Mouse (Mus musculus) forebrain, embryonic 10.5 days (tissue): ENCODE data around the gene Gabrr2. TPM values are rescaled to one million over a fixed set of nuclear protein-coding genes. Genes with fewer than 3 reads are reported as not detected.

Source experiments
- DNase-seq: peaks from one replicate; pipeline ENCODE4 v3.0.0-alpha.2; 2017; ENCODE audit warnings: low spot score; ENCODE audit errors: extremely low spot score
- H3K27ac ChIP-seq: fragments of 300-500 bp; sonication (generic); 2 replicates; pipeline ENCODE4 v1.5.1; 2016; ENCODE audit warnings: mild to moderate bottlenecking
- H3K27me3 ChIP-seq: fragments of 300-500 bp; sonication (generic); 2 replicates; pipeline ENCODE4 v1.6.1; 2016; ENCODE audit warnings: mild to moderate bottlenecking; ENCODE audit not compliant: poor library complexity, severe bottlenecking
- H3K36me3 ChIP-seq: fragments of 300-500 bp; sonication (generic); replicated peaks from 2 replicates; pipeline ENCODE4 v1.6.1; 2016; ENCODE audit warnings: mild to moderate bottlenecking, moderate library complexity
- H3K4me1 ChIP-seq: fragments of 300-500 bp; sonication (generic); 2 replicates; pipeline ENCODE4 v1.6.1; 2016
- H3K4me3 ChIP-seq: fragments of 300-500 bp; sonication (generic); 2 replicates; pipeline ENCODE4 v1.5.1; 2016; ENCODE audit warnings: mild to moderate bottlenecking, moderate library complexity
- H3K9me3 ChIP-seq: fragments of 300-500 bp; sonication (generic); 2 replicates; pipeline ENCODE4 v1.6.1; 2016; ENCODE audit warnings: mild to moderate bottlenecking, moderate library complexity
- WGBS: fragments of 180-500 bp; shearing (Covaris S2); methylation state at CpG from one replicate; pipeline ENCODE4 v1.1.7; 2016; 5-methylcytosine and 5-hydroxymethylcytosine counted together
- polyA plus RNA-seq: library from polyadenylated mRNA; unstranded; fragments of >200 nt; fragmentation: Nextera tagmentation; extraction: Ambion mirVana; gene quantifications from 2 replicates; pipeline ENCODE4 v1.2.1, GENCODE M21; 2016

The Gabrr2 gene
- polyA plus RNA-seq, result 0.16 and 0.61 TPM in 2 replicates

- H3K36me3 ChIP-seq, result no peaks in the 10 kb centered on the region
- no peaks in the 10 kb centered on the region for H3K9me3 ChIP-seq
- no peak for DNase-seq
- H3K27ac ChIP-seq, result no peak within 1 kb of the TSS
- peaks cover 12% of the 10 kb centered on the region; the same call in 1 of the 2 replicates for H3K4me1 ChIP-seq
- H3K4me3 ChIP-seq, result no peak within 1 kb of the TSS
- no peaks in the 10 kb centered on the region for H3K27me3 ChIP-seq
- 83% methylated on average over 4 of the region's 4 CpGs for WGBS
These were observed at the start of gene Gabrr2 for GRCm38 (mm10) chr4:33062981-33063380. Gabrr2 (plus strand) TSS chr4:33062999.

- 62% methylated on average over 9 of the region's 9 CpGs for WGBS
- H3K9me3 ChIP-seq, result peaks cover 9% of the 10 kb centered on the region; the same call in 1 of the 2 replicates
These were observed 44.3 kb upstream of the Gabrr2 start for GRCm38 (mm10) chr4:33018361-33018999.

GRCm38 (mm10) chr4:33024420-33024819, 38.4 kb upstream of the Gabrr2 start:
- H3K36me3 ChIP-seq, result peaks cover 32% of the 10 kb centered on the region
- DNase-seq, result no peak
- no peaks in the 10 kb centered on the region for H3K4me1 ChIP-seq
- no peak overlapping the region for H3K27ac ChIP-seq
- H3K9me3 ChIP-seq, result no peaks in the 10 kb centered on the region
- H3K4me3 ChIP-seq, result no peak overlapping the region
- no peaks in the 10 kb centered on the region for H3K27me3 ChIP-seq
- 83% methylated on average over 8 of the region's 8 CpGs for WGBS

More at GRCm38 (mm10) chr4:33018361-33018999, 44.3 kb upstream of the Gabrr2 start:
- H3K4me1 ChIP-seq, result no peaks in the 10 kb centered on the region
- H3K27ac ChIP-seq, result no peak overlapping the region
- no peaks in the 10 kb centered on the region for H3K27me3 ChIP-seq
- no peak overlapping the region for H3K4me3 ChIP-seq
- DNase-seq, result peak; percentile 85
- H3K36me3 ChIP-seq, result peaks cover 51% of the 10 kb centered on the region

- Histone ChIP-seq H3K27ac (no peak overlapping the region), H3K36me3 (peaks cover 19% of the 10 kb centered on the region), H3K4me3 (no peak overlapping the region), H3K9me3 (no peaks in the 10 kb centered on the region), H3K4me1 (peaks cover 17% of the 10 kb centered on the region), H3K27me3 (no peaks in the 10 kb centered on the region)
- DNase-seq, result no peak
- WGBS, result 90% methylated on average over 7 of the region's 7 CpGs
These were observed 33.7 kb upstream of the Gabrr2 start for GRCm38 (mm10) chr4:33029104-33029503.

GRCm38 (mm10) chr4:33030264-33031194, 32.3 kb upstream of the Gabrr2 start:
- H3K36me3 ChIP-seq, result peaks cover 31% of the 10 kb centered on the region
- WGBS, result 1% methylated on average over 55 of the region's 55 CpGs
- peaks cover 4% of the 10 kb centered on the region; the same call in 1 of the 2 replicates for H3K9me3 ChIP-seq
- H3K4me3 ChIP-seq, result peak overlapping the region; percentile 87
- no peaks in the 10 kb centered on the region for H3K27me3 ChIP-seq
- DNase-seq, result peak; percentile 27
- H3K4me1 ChIP-seq, result peaks cover 17% of the 10 kb centered on the region
- H3K27ac ChIP-seq, result peak overlapping the region; percentile 94

- Histone ChIP-seq H3K27me3 (no peaks in the 10 kb centered on the region), H3K36me3 (peaks cover 40% of the 10 kb centered on the region), H3K4me1 (peaks cover 17% of the 10 kb centered on the region), H3K4me3 (peak within 1 kb of the TSS; percentile 87), H3K27ac (peak within 1 kb of the TSS; percentile 94), H3K9me3 (peaks cover 5% of the 10 kb centered on the region; the same call in 1 of the 2 replicates)
- under 1% methylated on average over 108 of the region's 123 CpGs for WGBS
- peak; percentile 81 for DNase-seq
These were observed 31.4 kb upstream of the Gabrr2 start, which contains the start of gene Ube2j1 for GRCm38 (mm10) chr4:33031195-33031960. Ube2j1 (plus strand) TSS chr4:33031416.

- WGBS, result 5% methylated on average over 4 of the region's 4 CpGs
- H3K9me3 ChIP-seq, result peaks cover 5% of the 10 kb centered on the region; the same call in 1 of the 2 replicates
- peak overlapping the region; percentile 87 for H3K4me3 ChIP-seq
- H3K27me3 ChIP-seq, result no peaks in the 10 kb centered on the region
- peaks cover 46% of the 10 kb centered on the region for H3K36me3 ChIP-seq
- peak overlapping the region; percentile 94 for H3K27ac ChIP-seq
- DNase-seq, result no peak
- peaks cover 17% of the 10 kb centered on the region for H3K4me1 ChIP-seq
These were observed 30.8 kb upstream of the Gabrr2 start for GRCm38 (mm10) chr4:33032045-33032444.

GRCm38 (mm10) chr4:33033515-33033914, 29.3 kb upstream of the Gabrr2 start:
- DNase-seq, result no peak
- H3K4me1 ChIP-seq, result peaks cover 17% of the 10 kb centered on the region
- WGBS, result 87% methylated on average over 6 of the region's 6 CpGs
- peaks cover 5% of the 10 kb centered on the region; the same call in 1 of the 2 replicates for H3K9me3 ChIP-seq
- H3K27ac ChIP-seq, result no peak overlapping the region
- H3K4me3 ChIP-seq, result no peak overlapping the region
- H3K27me3 ChIP-seq, result no peaks in the 10 kb centered on the region
- H3K36me3 ChIP-seq, result peaks cover 42% of the 10 kb centered on the region

- Histone ChIP-seq H3K9me3 (peaks cover 5% of the 10 kb centered on the region; the same call in 1 of the 2 replicates), H3K27ac (no peak overlapping the region), H3K4me1 (no peaks in the 10 kb centered on the region), H3K27me3 (no peaks in the 10 kb centered on the region), H3K36me3 (peaks cover 93% of the 10 kb centered on the region), H3K4me3 (no peak overlapping the region)
- no peak for DNase-seq
- WGBS, result 93% methylated on average over 4 of the region's 4 CpGs
These were observed 23.0 kb upstream of the Gabrr2 start for GRCm38 (mm10) chr4:33039826-33040225.

- H3K4me3 ChIP-seq, result no peak overlapping the region
- WGBS, result 94% methylated on average over 11 of the region's 11 CpGs
- H3K4me1 ChIP-seq, result no peaks in the 10 kb centered on the region
- H3K27ac ChIP-seq, result no peak overlapping the region
- no peak for DNase-seq
- H3K36me3 ChIP-seq, result peaks cover 85% of the 10 kb centered on the region
- no peaks in the 10 kb centered on the region for H3K9me3 ChIP-seq
- H3K27me3 ChIP-seq, result no peaks in the 10 kb centered on the region
These were observed 13.2 kb upstream of the Gabrr2 start for GRCm38 (mm10) chr4:33049601-33050000.

- no peaks in the 10 kb centered on the region for H3K27me3 ChIP-seq
- no peak overlapping the region for H3K4me3 ChIP-seq
- H3K9me3 ChIP-seq, result no peaks in the 10 kb centered on the region
- no peak overlapping the region for H3K27ac ChIP-seq
- H3K36me3 ChIP-seq, result peaks cover 60% of the 10 kb centered on the region
- H3K4me1 ChIP-seq, result no peaks in the 10 kb centered on the region
- WGBS, result 94% methylated on average over 3 of the region's 3 CpGs
- no peak for DNase-seq
These were observed 10.7 kb upstream of the Gabrr2 start for GRCm38 (mm10) chr4:33052055-33052454.

GRCm38 (mm10) chr4:33052650-33053049, 10.1 kb upstream of the Gabrr2 start:
- H3K27ac ChIP-seq, result no peak overlapping the region
- WGBS, result 86% methylated on average over 5 of the region's 5 CpGs
- no peak for DNase-seq

More at GRCm38 (mm10) chr4:33052650-33053049, 10.1 kb upstream of the Gabrr2 start:
- Histone ChIP-seq H3K9me3 (no peaks in the 10 kb centered on the region), H3K4me1 (no peaks in the 10 kb centered on the region), H3K36me3 (peaks cover 55% of the 10 kb centered on the region), H3K4me3 (no peak overlapping the region), H3K27me3 (no peaks in the 10 kb centered on the region)
